Mouse (Mus musculus) c-Kit-negative CD71-positive TER-119-positive erythroid progenitor cells, embryonic 14.5 days (primary cell): ENCODE results near the gene Nrtn.

Source experiments
- DNase-seq: peaks from one replicate; pipeline ENCODE4 v3.0.0-alpha.2; 2013; ENCODE audit warnings: low read depth, low spot score

Nrtn gene

GRCm38 (mm10) chr17:56722441-56722840 lies 34.9 kb downstream of the Nrtn start:
- DNase-seq: no peak

DNA sequence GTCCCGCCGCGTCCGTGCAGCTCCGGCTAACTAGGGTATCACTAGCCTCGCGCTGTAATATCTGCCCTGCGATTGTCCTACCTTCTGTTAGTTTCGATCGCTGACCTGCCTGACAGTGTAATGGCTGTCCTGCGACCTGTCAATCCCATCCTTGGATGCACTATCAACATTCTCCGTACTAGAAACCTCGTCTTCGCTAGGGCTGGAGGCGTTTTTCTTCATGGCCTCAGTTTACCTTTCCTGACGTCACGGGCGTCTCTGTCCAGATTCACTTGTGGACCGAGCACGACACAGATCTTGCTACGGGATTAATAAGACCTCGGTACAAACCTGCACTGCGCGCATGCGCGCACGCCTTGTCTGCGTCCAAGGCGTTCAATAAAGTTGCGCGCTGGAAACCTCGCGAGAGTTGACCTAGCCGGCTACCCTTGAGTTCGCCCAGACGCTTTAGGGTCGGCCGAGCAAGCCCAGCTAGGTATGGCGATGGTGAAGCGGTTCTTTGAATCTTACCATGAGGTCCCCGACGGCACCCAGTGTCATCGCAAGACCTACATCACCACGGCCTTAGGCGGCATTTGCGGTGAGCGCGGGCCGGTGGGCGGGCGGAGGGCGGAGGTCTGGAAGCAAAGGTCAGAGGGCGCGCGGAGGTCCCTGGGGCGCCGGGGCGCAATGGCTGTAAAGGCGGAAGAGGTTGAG lies 39.8 kb downstream of the Nrtn start, which contains the start of the genes Ndufa11 and Vmac:
TSS of gene Ndufa11 (plus strand) at position 405 of the 696 bp plus-strand sequence.
TSS of gene Vmac (minus strand) at position 660 of the 696 bp plus-strand sequence.
- peak; percentile 97 for DNase-seq

- peak; percentile 97 for DNase-seq
These were observed 40.5 kb downstream of the Nrtn start for GRCm38 (mm10) chr17:56716655-56717362.

GRCm38 (mm10) chr17:56715914-56716654 lies 41.2 kb downstream of the Nrtn start:
- no peak for DNase-seq

DNA sequence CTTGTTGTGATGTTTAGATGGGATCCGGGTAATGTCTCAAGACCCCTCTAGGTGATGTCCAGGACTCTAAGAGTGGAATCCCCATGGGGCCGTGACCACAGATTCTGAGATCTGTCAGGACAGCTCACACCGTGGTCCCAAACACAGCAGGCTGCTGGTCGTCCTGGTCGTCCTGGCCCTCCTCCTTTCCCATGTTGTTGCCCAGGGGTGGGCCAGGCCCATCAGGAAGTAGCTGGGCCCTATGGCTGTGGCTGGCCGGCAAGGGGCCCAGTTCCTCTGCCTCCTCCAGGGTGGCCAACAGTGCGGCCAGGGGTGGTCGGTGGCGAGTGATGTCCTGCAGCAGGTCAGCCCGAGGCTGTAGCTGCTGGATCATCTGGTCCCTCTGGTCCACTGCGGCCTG lies 42.0 kb downstream of the Nrtn start:
- no peak for DNase-seq

GRCm38 (mm10) chr17:56709708-56710107 lies 47.6 kb downstream of the Nrtn start:
- DNase-seq: no peak

DNA sequence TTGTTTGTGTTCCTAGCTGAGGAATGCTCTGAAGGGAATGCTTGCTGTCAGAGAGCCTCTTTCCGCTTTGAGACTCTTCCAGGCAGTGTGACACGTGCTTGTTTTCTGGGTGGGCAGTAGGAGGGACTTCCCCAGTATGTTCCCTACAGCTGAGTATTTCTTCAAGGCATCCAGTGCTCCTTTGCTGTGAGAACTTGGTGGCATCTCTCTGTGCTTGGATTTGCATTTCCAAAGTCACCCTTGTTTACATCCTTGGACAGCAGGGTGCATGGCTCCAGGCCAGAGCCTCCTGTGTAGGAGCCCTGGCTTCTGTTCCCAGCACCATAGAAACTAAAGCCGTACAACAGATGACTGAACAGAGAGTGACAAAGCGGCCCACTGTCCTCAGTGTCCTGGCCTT lies 48.6 kb downstream of the Nrtn start:
- no peak for DNase-seq

DNA sequence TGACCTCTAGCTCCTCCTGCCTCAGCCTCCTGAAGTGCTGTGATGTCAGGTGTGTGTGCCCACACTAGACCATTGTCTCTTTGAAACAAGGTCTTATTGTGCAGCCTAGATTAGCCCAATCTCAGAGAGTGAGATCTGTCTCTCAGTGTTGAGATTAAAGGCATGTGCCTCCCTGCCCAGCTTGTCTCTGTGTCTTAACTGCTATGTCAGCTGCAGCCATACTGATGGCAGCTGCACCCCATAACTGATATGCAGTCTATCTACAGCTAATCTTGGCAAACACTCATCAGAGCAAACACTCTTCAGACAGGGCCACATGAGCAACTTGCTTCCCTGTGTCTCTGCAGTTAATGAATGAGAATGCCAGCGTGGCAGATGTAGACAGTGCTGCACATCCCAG lies 50.8 kb downstream of the Nrtn start:
- DNase-seq: no peak

DNA sequence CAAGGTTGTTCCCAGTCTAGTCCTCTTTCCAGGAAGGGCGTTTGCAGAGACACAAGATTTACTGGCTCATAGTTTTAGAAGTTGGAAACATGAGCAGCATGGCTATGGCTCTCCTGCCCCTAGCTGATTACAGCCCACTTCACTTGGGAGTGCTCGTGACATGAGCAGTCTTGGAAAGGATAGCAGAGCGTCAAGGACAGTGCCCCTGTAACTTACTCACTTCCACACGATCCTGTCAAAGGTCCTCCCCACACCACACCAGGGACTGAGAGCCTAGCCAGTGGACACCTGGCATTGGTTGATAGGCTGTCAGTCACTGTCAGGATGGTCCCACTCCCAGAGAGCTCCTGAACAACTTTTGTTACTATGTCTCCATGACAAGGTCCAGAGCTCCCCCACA lies 54.3 kb downstream of the Nrtn start:
- no peak for DNase-seq
